Mouse (Mus musculus) MEL (cell line): Measurements from ENCODE around the gene Nabp2. TPM values are rescaled to one million over a fixed set of nuclear protein-coding genes. Genes with fewer than 3 reads are reported as not detected.

ENCODE experiments used
- DNase-seq: peaks from one replicate; pipeline ENCODE4 v3.0.0; 2011; ENCODE audit warnings: low read depth, low spot score
- H3K27ac ChIP-seq: 2 replicates; pipeline ENCODE4 v1.5.1; 2012; ENCODE audit warnings: low read depth, mild to moderate bottlenecking, control low read depth, low read length, moderate library complexity; ENCODE audit not compliant: control insufficient read depth
- H3K27me3 ChIP-seq, 2 experiments: fragments of 150-350 bp in 1 of 2; sonication (generic) in 1 of 2; 2 replicates each; pipeline ENCODE4 v1.6.1; 2012; ENCODE audit warnings: low read length in 2 of 2, mild to moderate bottlenecking in 2 of 2, improper control_type of control experiment in 1 of 2, moderate library complexity in 1 of 2; ENCODE audit not compliant: insufficient read depth in 2 of 2, control insufficient read depth in 1 of 2
- H3K36me3 ChIP-seq, 2 experiments: 2 replicates each; pipeline ENCODE4 v1.6.1; 2012 to 2014; ENCODE audit warnings: low read length in 2 of 2, improper control_type of control experiment in 1 of 2, inconsistent platforms in 1 of 2, mild to moderate bottlenecking in 1 of 2; ENCODE audit not compliant: insufficient read depth in 2 of 2, control insufficient read depth in 1 of 2
- H3K4me1 ChIP-seq, 2 experiments: fragments of 150-350 bp in 1 of 2; sonication (generic) in 1 of 2; 2 replicates each; pipeline ENCODE4 v1.6.1; 2012; ENCODE audit warnings: low read length in 2 of 2, improper control_type of control experiment in 1 of 2, mild to moderate bottlenecking in 1 of 2; ENCODE audit not compliant: insufficient read depth in 2 of 2, control insufficient read depth in 1 of 2
- H3K4me3 ChIP-seq, 2 experiments: fragments of 150-350 bp in 1 of 2; sonication (generic) in 1 of 2; 2 replicates each; pipeline ENCODE4 v1.5.1; 2012; ENCODE audit warnings: low read depth in 2 of 2, low read length in 2 of 2, mild to moderate bottlenecking in 2 of 2, moderate library complexity in 2 of 2, control low read depth in 1 of 2, improper control_type of control experiment in 1 of 2; ENCODE audit not compliant: control insufficient read depth in 1 of 2, insufficient read depth in 1 of 2
- H3K79me2 ChIP-seq: 2 replicates; pipeline ENCODE4 v1.6.1; 2012; ENCODE audit warnings: mild to moderate bottlenecking, low read length, moderate library complexity; ENCODE audit not compliant: control insufficient read depth, poor library complexity, insufficient read depth
- H3K9ac ChIP-seq: 2 replicates; pipeline ENCODE4 v1.6.1; 2012; ENCODE audit warnings: low read depth, mild to moderate bottlenecking, control low read depth, low read length, moderate library complexity; ENCODE audit not compliant: control insufficient read depth, poor library complexity, severe bottlenecking
- H3K9me3 ChIP-seq: fragments of 150-350 bp; sonication (generic); replicated peaks from 2 replicates; pipeline ENCODE4 v1.6.1; 2012; ENCODE audit warnings: mild to moderate bottlenecking, low read length, improper control_type of control experiment, moderate library complexity; ENCODE audit not compliant: insufficient read depth
- BHLHE40 ChIP-seq: IDR thresholded peaks from 2 replicates; pipeline ENCODE4 v1.6.1; 2012; ENCODE audit warnings: low read depth, mild to moderate bottlenecking, inconsistent platforms, low read length, improper control_type of control experiment, borderline replicate concordance
- CHD2 ChIP-seq: IDR thresholded peaks from 2 replicates; pipeline ENCODE4 v1.6.1; 2011; ENCODE audit warnings: low read length, improper control_type of control experiment
- CTCF ChIP-seq, 3 experiments: IDR thresholded peaks in 2 of 3; conservative IDR thresholded peaks in 1 of 3; 2 replicates each; pipeline ENCODE4 v1.5.1; 2011 to 2012; ENCODE audit warnings: low read length in 3 of 3, low read depth in 2 of 3, mild to moderate bottlenecking in 2 of 3, improper control_type of control experiment in 1 of 3, inconsistent platforms in 1 of 3, mixed read lengths in 1 of 3, moderate library complexity in 1 of 3; ENCODE audit not compliant: control insufficient read depth in 1 of 3, insufficient read depth in 1 of 3, poor library complexity in 1 of 3, severe bottlenecking in 1 of 3
- GATA1 ChIP-seq: IDR thresholded peaks from 2 replicates; pipeline ENCODE4 v1.6.1; 2011; ENCODE audit warnings: low read depth, low read length, improper control_type of control experiment
- HCFC1 ChIP-seq: IDR thresholded peaks from 2 replicates; pipeline ENCODE4 v1.6.1; 2012; ENCODE audit warnings: low read depth, mild to moderate bottlenecking, inconsistent platforms, low read length, improper control_type of control experiment, moderate library complexity
- JUND ChIP-seq: IDR thresholded peaks from 2 replicates; pipeline ENCODE4 v1.6.1; 2011; ENCODE audit warnings: low read depth, mild to moderate bottlenecking, improper control_type of control experiment, low read length
- KAT2A ChIP-seq: conservative IDR thresholded peaks from 2 replicates; pipeline ENCODE4 v1.6.1; 2012; ENCODE audit warnings: low read depth, low read length, improper control_type of control experiment, inconsistent platforms
- MAFK ChIP-seq: IDR thresholded peaks from 2 replicates; pipeline ENCODE4 v1.6.1; 2011; ENCODE audit warnings: low read depth, mild to moderate bottlenecking, low read length, improper control_type of control experiment, borderline replicate concordance
- MAX ChIP-seq: IDR thresholded peaks from 2 replicates; pipeline ENCODE4 v1.6.1; 2011; ENCODE audit warnings: low read length, improper control_type of control experiment
- MAZ ChIP-seq: IDR thresholded peaks from 2 replicates; pipeline ENCODE4 v1.6.1; 2012; ENCODE audit warnings: low read depth, mild to moderate bottlenecking, inconsistent platforms, low read length, improper control_type of control experiment
- MEF2A ChIP-seq: IDR thresholded peaks from 2 replicates; pipeline ENCODE4 v1.6.1; 2014; ENCODE audit warnings: low read depth, mild to moderate bottlenecking, inconsistent platforms, low read length, improper control_type of control experiment; ENCODE audit not compliant: poor library complexity, insufficient replicate concordance, severe bottlenecking; ENCODE audit errors: extremely low read depth
- NELFE ChIP-seq: IDR thresholded peaks from 2 replicates; pipeline ENCODE4 v1.6.1; 2011; ENCODE audit warnings: low read depth, low read length, improper control_type of control experiment
- NRF1 ChIP-seq: IDR thresholded peaks from 2 replicates; pipeline ENCODE4 v1.6.1; 2014; ENCODE audit warnings: low read depth, mild to moderate bottlenecking, inconsistent platforms, low read length, improper control_type of control experiment, moderate library complexity; ENCODE audit not compliant: poor library complexity, insufficient read depth, severe bottlenecking
- POLR2A ChIP-seq, 2 experiments: IDR thresholded peaks; 2 replicates each; pipeline ENCODE4 v1.6.1; 2011 to 2012; ENCODE audit warnings: low read length in 2 of 2, mild to moderate bottlenecking in 2 of 2, control low read depth in 1 of 2, improper control_type of control experiment in 1 of 2, low read depth in 1 of 2, moderate library complexity in 1 of 2; ENCODE audit not compliant: control insufficient read depth in 1 of 2, insufficient read depth in 1 of 2, poor library complexity in 1 of 2
- POLR2AphosphoS2 ChIP-seq: IDR thresholded peaks from 2 replicates; pipeline ENCODE4 v1.6.1; 2011; ENCODE audit warnings: low read length, improper control_type of control experiment
- RAD21 ChIP-seq: IDR thresholded peaks from 2 replicates; pipeline ENCODE4 v1.6.1; 2011; ENCODE audit warnings: mild to moderate bottlenecking, low read depth, low read length, improper control_type of control experiment
- RCOR1 ChIP-seq: IDR thresholded peaks from 2 replicates; pipeline ENCODE4 v1.6.1; 2012; ENCODE audit warnings: low read depth, mild to moderate bottlenecking, inconsistent platforms, low read length, improper control_type of control experiment
- TAL1 ChIP-seq: IDR thresholded peaks from 2 replicates; pipeline ENCODE4 v1.6.1; 2012; ENCODE audit warnings: mild to moderate bottlenecking, inconsistent platforms, low read length, moderate library complexity, mixed read lengths
- UBTF ChIP-seq: IDR thresholded peaks from 2 replicates; pipeline ENCODE4 v1.6.1; 2012; ENCODE audit warnings: low read depth, mild to moderate bottlenecking, inconsistent platforms, low read length, improper control_type of control experiment, moderate library complexity, borderline replicate concordance; ENCODE audit not compliant: insufficient read depth
- USF1 ChIP-seq: IDR thresholded peaks from 2 replicates; pipeline ENCODE4 v1.6.1; 2014; ENCODE audit warnings: low read depth, mild to moderate bottlenecking, inconsistent platforms, low read length, improper control_type of control experiment, moderate library complexity
- ZC3H11A ChIP-seq: IDR thresholded peaks from 2 replicates; pipeline ENCODE4 v1.6.1; 2012; ENCODE audit warnings: low read depth, mild to moderate bottlenecking, inconsistent platforms, low read length, improper control_type of control experiment
- ZMIZ1 ChIP-seq: IDR thresholded peaks from 2 replicates; pipeline ENCODE4 v1.6.1; 2012; ENCODE audit warnings: low read depth, mild to moderate bottlenecking, inconsistent platforms, low read length, improper control_type of control experiment, moderate library complexity
- polyA plus RNA-seq, 2 experiments: library from polyadenylated mRNA; stranded (reverse) in 1 of 2; unstranded in 1 of 2; fragments of >175 nt in 1 of 2; fragments of >200 nt in 1 of 2; gene quantifications; 2 replicates each; pipeline versions ENCODE4 v1.2.1 to v1.2.4; 2012; ENCODE audit warnings: low replicate concordance in 2 of 2, low read depth in 1 of 2; ENCODE audit not compliant: insufficient read length in 2 of 2, insufficient read depth in 1 of 2, missing spikeins in 1 of 2
- total RNA-seq: library from RNA; depleted of rRNA; stranded (reverse); fragments of 300-350 nt; gene quantifications from 2 replicates; pipeline ENCODE4 v1.2.3, GENCODE M21; 2012

The Nabp2 gene
- total and polyA plus RNA-seq, 3 experiments, result 33.7 to 249 (median 166) TPM

GRCm38 (mm10) chr10:128436376-128436775 is 25.1 kb upstream of the Nabp2 start:
- H3K4me3 ChIP-seq, result no peak overlapping the region
- no peak for TF ChIP-seq RAD21
- no peak for TF ChIP-seq CTCF (IDR thresholded peaks at IDR 0.05 in 2 of 3, conservative IDR thresholded peaks at IDR 0.05 in 1 of 3; ENCODE audit: control insufficient read depth in 1 of 3, insufficient read depth in 1 of 3, low read depth in 2 of 3, low read length in 3 of 3, poor library complexity in 1 of 3, severe bottlenecking in 1 of 3)
- no peak for TF ChIP-seq HCFC1
- TF ChIP-seq KAT2A, result no peak
- no peak for TF ChIP-seq MEF2A
- TF ChIP-seq NELFE, result no peak
- TF ChIP-seq CHD2, result no peak
- no peak for TF ChIP-seq TAL1
- no peak for TF ChIP-seq MAX
- TF ChIP-seq POLR2A (IDR thresholded peaks at IDR 0.05; ENCODE audit: control insufficient read depth in 1 of 2, insufficient read depth in 1 of 2, low read depth in 1 of 2, low read length in 2 of 2, poor library complexity in 1 of 2), result no peak
- no peak for TF ChIP-seq MAZ
- TF ChIP-seq USF1, result no peak
- no peak for TF ChIP-seq NRF1
- TF ChIP-seq POLR2AphosphoS2, result no peak
- TF ChIP-seq ZMIZ1, result no peak
- TF ChIP-seq MAFK, result no peak
- TF ChIP-seq BHLHE40, result no peak
- no peak for TF ChIP-seq RCOR1
- TF ChIP-seq JUND, result no peak
- TF ChIP-seq UBTF, result no peak
- TF ChIP-seq, all 39 proteins: peak for 0
- no peaks in the 10 kb centered on the region for H3K27me3 ChIP-seq
- no peaks in the 10 kb centered on the region for H3K4me1 ChIP-seq
- H3K79me2 ChIP-seq, result no peaks in the 10 kb centered on the region
- peaks cover 0 to 17% of the 10 kb centered on the region in 2 experiments; a peak in 2 of 4 replicates for H3K36me3 ChIP-seq
- H3K9ac ChIP-seq, result no peak overlapping the region
- DNase-seq, result no peak
- no peak overlapping the region for H3K27ac ChIP-seq
- H3K9me3 ChIP-seq, result no peaks in the 10 kb centered on the region

GRCm38 (mm10) chr10:128435873-128436272 is 24.6 kb upstream of the Nabp2 start:
- Histone ChIP-seq H3K9ac (no peak overlapping the region), H3K27ac (no peak overlapping the region), H3K4me1 (no peaks in the 10 kb centered on the region), H3K9me3 (no peaks in the 10 kb centered on the region), H3K79me2 (no peaks in the 10 kb centered on the region), H3K4me3 (no peak overlapping the region), H3K36me3 (peaks cover 0 to 17% of the 10 kb centered on the region in 2 experiments; a peak in 2 of 4 replicates), H3K27me3 (no peaks in the 10 kb centered on the region)
- TF ChIP-seq POLR2AphosphoS2 (no peak), ZC3H11A (no peak), GATA1 (no peak), RAD21 (no peak)
- DNase-seq, result no peak
